Mouse (Mus musculus) heart, embryonic 15.5 days (tissue): ENCODE results near the gene Slc44a4. TPM values are rescaled to one million over a fixed set of nuclear protein-coding genes. Genes with fewer than 3 reads are reported as not detected.

Source experiments
- ATAC-seq: fragments of 200-750 bp; cut with Nextera tagmentation; replicated peaks from 2 replicates; pipeline ENCODE4 v1.8.0; 2017; ENCODE audit warnings: low read depth, moderate TSS enrichment; ENCODE audit not compliant: insufficient number of reproducible peaks, insufficient read depth, low FRiP score
- H3K27ac ChIP-seq: fragments of 300-500 bp; sonication (generic); 2 replicates; pipeline ENCODE4 v1.5.1; 2015; ENCODE audit warnings: mild to moderate bottlenecking, inconsistent platforms
- H3K27me3 ChIP-seq: fragments of 300-500 bp; sonication (generic); 2 replicates; pipeline ENCODE4 v1.6.1; 2015; ENCODE audit warnings: inconsistent platforms
- H3K36me3 ChIP-seq: fragments of 300-500 bp; sonication (generic); 2 replicates; pipeline ENCODE4 v1.6.1; 2015; ENCODE audit warnings: mild to moderate bottlenecking, inconsistent platforms
- H3K4me1 ChIP-seq: fragments of 300-500 bp; sonication (generic); replicated peaks from 2 replicates; pipeline ENCODE4 v1.6.1; 2015; ENCODE audit warnings: inconsistent platforms
- H3K4me2 ChIP-seq: fragments of 300-500 bp; sonication (generic); 2 replicates; pipeline ENCODE4 v1.6.1; 2015; ENCODE audit warnings: inconsistent platforms, mild to moderate bottlenecking, moderate library complexity
- H3K4me3 ChIP-seq: fragments of 300-500 bp; sonication (generic); 2 replicates; pipeline ENCODE4 v1.5.1; 2015; ENCODE audit warnings: mild to moderate bottlenecking, inconsistent platforms
- H3K9ac ChIP-seq: fragments of 300-500 bp; sonication (generic); 2 replicates; pipeline ENCODE4 v1.6.1; 2015; ENCODE audit warnings: mild to moderate bottlenecking, inconsistent platforms
- H3K9me3 ChIP-seq: fragments of 300-500 bp; sonication (generic); replicated peaks from 2 replicates; pipeline ENCODE4 v1.6.1; 2016; ENCODE audit warnings: inconsistent platforms
- WGBS: fragments of 180-500 bp; shearing (Covaris S2); methylation state at CpG from one replicate; pipeline ENCODE4 v1.1.7; 2015; ENCODE audit warnings: mixed read lengths; 5-methylcytosine and 5-hydroxymethylcytosine counted together
- polyA plus RNA-seq: library from polyadenylated mRNA; unstranded; fragments of >200 nt; fragmentation: Nextera tagmentation; extraction: Ambion mirVana; gene quantifications from 2 replicates; pipeline ENCODE4 v1.2.1, GENCODE M21; 2015

Slc44a4 gene
- polyA plus RNA-seq, 1 experiment from 2014 or later = 0.08 TPM

DNA sequence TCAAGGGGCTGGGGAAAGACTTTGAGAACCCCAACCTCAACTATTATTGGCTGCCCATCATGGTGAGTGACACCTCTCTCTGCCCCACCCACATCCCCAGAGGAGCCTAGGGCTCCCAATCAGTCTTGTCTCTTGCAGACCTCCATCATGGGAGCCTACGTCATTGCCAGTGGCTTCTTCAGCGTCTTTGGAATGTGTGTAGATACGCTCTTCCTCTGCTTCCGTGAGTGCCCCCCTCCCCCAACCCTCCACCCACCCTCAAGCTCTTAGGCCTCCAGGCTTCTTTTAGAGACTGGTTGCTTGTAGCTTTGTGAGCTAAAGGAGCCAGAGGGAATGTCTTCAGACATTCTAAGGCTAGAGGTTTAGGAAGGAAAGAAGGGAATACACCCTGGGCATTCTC lies 14.6 kb downstream of the Slc44a4 start:
- no peak overlapping the region for H3K27ac ChIP-seq

DNA sequence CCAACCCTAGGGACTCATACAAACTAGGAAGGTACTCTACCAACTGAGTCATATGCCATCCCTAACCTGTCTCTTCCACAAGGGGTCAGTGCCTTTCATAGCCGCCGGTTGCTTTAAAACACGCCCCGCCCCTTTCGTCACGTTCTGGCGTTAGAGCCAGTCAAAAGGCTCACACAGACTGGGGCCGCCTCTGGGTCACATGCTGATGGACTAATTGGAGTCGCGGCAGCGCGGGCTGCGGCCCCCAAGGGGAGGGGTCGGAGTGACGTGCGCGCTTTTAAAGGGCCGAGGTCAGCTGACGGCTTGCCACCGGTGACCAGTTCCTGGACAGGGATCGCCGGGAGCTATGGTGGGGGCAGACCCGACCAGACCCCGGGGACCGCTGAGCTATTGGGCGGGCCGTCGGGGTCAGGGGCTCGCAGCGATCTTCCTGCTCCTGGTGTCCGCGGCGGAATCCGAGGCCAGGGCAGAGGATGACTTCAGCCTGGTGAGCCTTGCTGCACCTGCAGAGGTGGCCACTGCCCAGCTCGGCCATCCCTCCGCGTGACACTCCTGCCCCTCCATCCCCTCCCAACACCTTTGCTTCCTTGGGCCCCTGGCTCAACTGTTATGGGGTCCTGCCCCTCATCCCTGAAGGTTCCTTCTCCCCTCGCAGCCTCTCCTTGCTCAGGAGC lies 16.9 kb downstream of the Slc44a4 start, which contains the start of gene Neu1:
Gene Neu1 (plus strand): TSS at position 193 of the 674 bp plus-strand sequence.
- no peaks in the 10 kb centered on the region for H3K9me3 ChIP-seq
- peak within 1 kb of the TSS; percentile 69 for H3K9ac ChIP-seq
- peak within 1 kb of the TSS; percentile 31; the same call in 1 of the 2 replicates for H3K27ac ChIP-seq
- H3K36me3 ChIP-seq = peaks cover 8% of the 10 kb centered on the region; the same call in 1 of the 2 replicates
- H3K4me1 ChIP-seq = peaks cover 15% of the 10 kb centered on the region
- peak; percentile 97 for ATAC-seq
- peak within 1 kb of the TSS; percentile 84 for H3K4me3 ChIP-seq
- peak within 1 kb of the TSS; percentile 97 for H3K4me2 ChIP-seq
- no peaks in the 10 kb centered on the region for H3K27me3 ChIP-seq
- WGBS = 1% methylated on average over 38 of the region's 38 CpGs

More for the DNA sequence above, 14.6 kb downstream of the Slc44a4 start:
- no peak for ATAC-seq
- Histone ChIP-seq H3K4me2 (no peak overlapping the region), H3K36me3 (no peaks in the 10 kb centered on the region), H3K4me1 (peaks cover 15% of the 10 kb centered on the region), H3K4me3 (no peak overlapping the region), H3K9me3 (no peaks in the 10 kb centered on the region), H3K9ac (no peak overlapping the region), H3K27me3 (no peaks in the 10 kb centered on the region)
- 36% methylated on average over 4 of the region's 4 CpGs for WGBS

DNA sequence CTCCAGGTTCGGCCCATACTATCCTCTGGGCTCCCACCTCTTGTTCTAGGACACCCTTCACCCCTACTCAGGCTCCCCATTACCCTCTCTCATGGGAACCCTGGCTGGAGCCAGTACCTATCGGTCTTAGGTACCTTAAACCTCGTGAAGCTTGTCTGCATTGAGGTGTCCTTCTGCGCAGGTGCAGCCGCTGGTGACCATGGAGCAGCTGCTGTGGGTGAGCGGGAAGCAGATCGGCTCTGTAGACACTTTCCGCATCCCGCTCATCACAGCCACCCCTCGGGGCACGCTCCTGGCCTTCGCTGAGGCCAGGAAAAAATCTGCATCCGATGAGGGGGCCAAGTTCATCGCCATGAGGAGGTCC lies 17.5 kb downstream of the Slc44a4 start:
- 0 out of 2 replicates have a peak, but pooled peaks have one; percentile 1 for ATAC-seq
- Histone ChIP-seq H3K9me3 (no peaks in the 10 kb centered on the region), H3K27ac (peak overlapping the region; percentile 31; the same call in 1 of the 2 replicates), H3K4me3 (peak overlapping the region; percentile 84), H3K9ac (peak overlapping the region; percentile 69), H3K36me3 (peaks cover 8% of the 10 kb centered on the region; the same call in 1 of the 2 replicates), H3K4me2 (peak overlapping the region; percentile 97), H3K27me3 (no peaks in the 10 kb centered on the region), H3K4me1 (peaks cover 15% of the 10 kb centered on the region)
- WGBS = 8% methylated on average over 14 of the region's 14 CpGs

DNA sequence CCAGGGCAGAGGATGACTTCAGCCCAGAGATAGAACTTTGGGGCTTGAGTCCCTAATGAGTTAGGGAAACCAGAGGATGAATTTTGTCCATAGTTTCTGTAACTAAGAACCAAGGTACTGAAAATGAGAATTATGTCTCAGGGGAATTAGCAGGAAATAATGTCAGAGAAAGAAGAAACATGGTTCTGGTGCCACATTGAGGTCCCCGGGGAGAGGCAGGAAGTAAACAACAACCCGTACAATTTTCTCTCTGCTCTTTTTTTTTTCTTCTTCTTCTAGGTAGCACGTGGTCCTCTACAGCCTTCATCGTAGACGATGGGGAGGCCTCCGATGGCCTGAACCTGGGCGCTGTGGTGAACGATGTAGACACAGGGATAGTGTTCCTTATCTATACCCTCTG lies 18.0 kb downstream of the Slc44a4 start:
- H3K9me3 ChIP-seq = no peaks in the 10 kb centered on the region
- 88% methylated on average over 8 of the region's 8 CpGs for WGBS

DNA sequence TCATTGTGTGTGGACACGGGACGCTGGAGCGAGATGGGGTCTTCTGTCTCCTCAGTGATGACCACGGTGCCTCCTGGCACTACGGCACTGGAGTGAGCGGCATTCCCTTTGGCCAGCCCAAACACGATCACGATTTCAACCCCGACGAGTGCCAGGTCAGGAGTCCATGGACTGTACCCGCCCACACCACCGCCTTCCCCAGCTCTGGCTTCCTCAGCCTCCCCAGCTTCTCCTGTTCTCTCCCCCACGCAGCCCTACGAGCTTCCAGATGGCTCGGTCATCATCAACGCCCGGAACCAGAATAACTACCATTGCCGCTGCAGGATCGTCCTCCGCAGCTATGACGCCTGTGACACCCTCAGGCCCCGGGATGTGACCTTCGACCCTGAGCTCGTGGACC lies 19.8 kb downstream of the Slc44a4 start:
- 70% methylated on average over 24 of the region's 24 CpGs for WGBS
- peak overlapping the region; percentile 34 for H3K4me2 ChIP-seq
- 0 out of 2 replicates have a peak overlapping the region, but pooled peaks have one; percentile 28 for H3K27ac ChIP-seq

More for the DNA sequence above, 18.0 kb downstream of the Slc44a4 start:
- Histone ChIP-seq H3K36me3 (peaks cover 9% of the 10 kb centered on the region; the same call in 1 of the 2 replicates), H3K4me2 (peak overlapping the region; percentile 97), H3K27ac (no peak overlapping the region), H3K9ac (peak overlapping the region; percentile 69), H3K4me1 (peaks cover 15% of the 10 kb centered on the region), H3K4me3 (peak overlapping the region; percentile 84), H3K27me3 (no peaks in the 10 kb centered on the region)
- ATAC-seq = no peak

DNA sequence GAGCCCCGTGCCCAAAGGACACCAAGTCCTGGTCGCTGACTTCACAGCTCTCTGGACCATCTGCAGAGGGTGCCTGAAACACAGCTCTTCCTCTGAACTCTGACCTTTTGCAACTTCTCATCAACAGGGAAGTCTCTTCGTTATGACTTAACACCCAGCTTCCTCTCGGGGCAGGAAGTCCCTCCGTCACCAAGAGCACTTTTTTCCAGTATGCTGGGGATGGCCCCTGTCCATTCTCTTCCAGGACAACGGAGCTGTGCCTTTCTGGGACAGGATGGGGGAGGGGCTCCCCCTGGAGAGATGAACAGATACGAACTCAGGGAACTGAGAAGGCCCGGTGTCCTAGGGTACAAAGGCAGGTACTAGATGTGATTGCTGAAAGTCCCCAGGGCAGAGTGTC lies 20.6 kb downstream of the Slc44a4 start:
- no peak for ATAC-seq
- Histone ChIP-seq H3K27me3 (no peaks in the 10 kb centered on the region), H3K27ac (0 out of 2 replicates have a peak overlapping the region, but pooled peaks have one; percentile 28), H3K4me3 (no peak overlapping the region), H3K36me3 (peaks cover 11% of the 10 kb centered on the region; the same call in 1 of the 2 replicates), H3K4me1 (peaks cover 15% of the 10 kb centered on the region), H3K9me3 (no peaks in the 10 kb centered on the region), H3K9ac (no peak overlapping the region), H3K4me2 (peak overlapping the region; percentile 34; the same call in 1 of the 2 replicates)
- WGBS = 47% methylated on average over 8 of the region's 8 CpGs

More for the DNA sequence above, 19.8 kb downstream of the Slc44a4 start:
- Histone ChIP-seq H3K36me3 (peaks cover 11% of the 10 kb centered on the region; the same call in 1 of the 2 replicates), H3K4me1 (peaks cover 15% of the 10 kb centered on the region), H3K9ac (no peak overlapping the region), H3K9me3 (no peaks in the 10 kb centered on the region), H3K27me3 (no peaks in the 10 kb centered on the region), H3K4me3 (no peak overlapping the region)
- no peak for ATAC-seq

DNA sequence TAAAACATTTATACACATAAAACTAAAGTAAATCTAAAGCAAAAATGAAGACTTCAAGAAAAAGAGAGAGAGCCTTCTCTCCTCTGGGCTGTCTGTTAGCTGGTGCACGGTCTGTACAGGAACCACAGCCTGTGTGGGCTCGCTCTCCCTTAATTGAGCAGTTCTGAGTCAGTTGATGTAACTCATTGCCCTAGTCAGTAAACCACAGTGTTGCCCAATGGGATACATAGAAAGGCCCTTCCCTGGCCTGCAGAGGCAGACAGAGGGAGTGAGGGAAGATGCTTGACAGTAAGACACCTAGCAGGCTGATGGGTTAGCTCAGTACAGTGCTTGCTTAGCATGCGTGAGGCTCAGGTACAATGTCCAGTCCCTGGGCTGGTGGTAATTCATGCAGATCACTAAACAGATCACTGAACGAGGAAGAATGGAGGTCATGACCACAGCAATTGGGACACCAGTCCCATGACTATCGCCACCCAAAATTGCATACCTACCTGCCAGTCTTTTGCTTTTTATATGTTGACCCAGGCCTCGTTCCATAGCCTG lies 23.8 kb downstream of the Slc44a4 start:
- 81% methylated on average over 6 of the region's 6 CpGs for WGBS
- no peak overlapping the region for H3K27ac ChIP-seq
- no peaks in the 10 kb centered on the region for H3K9me3 ChIP-seq

DNA sequence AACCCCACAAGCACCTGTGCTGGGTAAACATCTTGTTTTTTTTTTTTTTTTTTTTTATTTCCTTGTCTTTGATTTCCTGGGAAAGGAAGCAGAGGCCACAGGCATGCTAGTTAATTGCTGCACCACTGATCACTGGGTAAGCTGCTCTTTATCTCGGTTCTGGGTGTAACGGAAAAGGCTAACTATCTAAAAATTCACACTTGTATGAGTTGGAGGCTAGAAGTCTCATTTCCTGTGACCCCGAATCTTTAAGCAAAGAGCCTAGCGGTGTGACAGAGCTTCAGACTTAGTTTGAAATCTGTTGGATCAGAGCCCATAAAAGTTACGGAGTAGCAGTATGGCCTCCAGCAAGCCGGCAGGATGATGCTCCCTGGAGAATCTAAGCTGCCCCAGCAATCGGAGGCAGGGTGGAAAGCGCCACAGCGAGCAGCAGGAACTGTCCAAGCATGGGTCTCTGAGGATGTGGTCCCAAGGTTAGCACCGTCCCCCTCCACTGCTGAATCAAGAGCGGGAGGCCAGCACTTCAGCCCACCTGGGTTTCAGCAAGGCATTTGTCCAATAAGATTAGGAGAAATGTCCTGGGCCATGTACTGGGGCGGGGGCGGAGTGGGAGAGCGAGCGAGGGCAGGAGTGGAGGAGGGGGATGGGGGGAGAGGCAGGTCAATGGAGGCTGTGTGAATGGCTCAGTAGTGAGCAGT lies 27.2 kb downstream of the Slc44a4 start:
- peak overlapping the region; percentile 50 for H3K27ac ChIP-seq
- H3K4me1 ChIP-seq = peaks cover 11% of the 10 kb centered on the region
- H3K4me3 ChIP-seq = peak overlapping the region; percentile 40
- H3K27me3 ChIP-seq = no peaks in the 10 kb centered on the region
- H3K9me3 ChIP-seq = no peaks in the 10 kb centered on the region
- peak overlapping the region; percentile 64 for H3K4me2 ChIP-seq
- H3K9ac ChIP-seq = peak overlapping the region; percentile 25
- peak; percentile 31; the same call in 1 of the 2 replicates for ATAC-seq
- 5% methylated on average over 15 of the region's 15 CpGs for WGBS
- 0 out of 2 replicates have a peak, but pooled peaks cover 2% of the 10 kb centered on the region for H3K36me3 ChIP-seq

More for the DNA sequence above, 23.8 kb downstream of the Slc44a4 start:
- Histone ChIP-seq H3K9ac (no peak overlapping the region), H3K4me3 (no peak overlapping the region), H3K36me3 (peaks cover 11% of the 10 kb centered on the region; the same call in 1 of the 2 replicates), H3K4me1 (peaks cover 7% of the 10 kb centered on the region), H3K27me3 (no peaks in the 10 kb centered on the region), H3K4me2 (no peak overlapping the region)
- no peak for ATAC-seq

DNA sequence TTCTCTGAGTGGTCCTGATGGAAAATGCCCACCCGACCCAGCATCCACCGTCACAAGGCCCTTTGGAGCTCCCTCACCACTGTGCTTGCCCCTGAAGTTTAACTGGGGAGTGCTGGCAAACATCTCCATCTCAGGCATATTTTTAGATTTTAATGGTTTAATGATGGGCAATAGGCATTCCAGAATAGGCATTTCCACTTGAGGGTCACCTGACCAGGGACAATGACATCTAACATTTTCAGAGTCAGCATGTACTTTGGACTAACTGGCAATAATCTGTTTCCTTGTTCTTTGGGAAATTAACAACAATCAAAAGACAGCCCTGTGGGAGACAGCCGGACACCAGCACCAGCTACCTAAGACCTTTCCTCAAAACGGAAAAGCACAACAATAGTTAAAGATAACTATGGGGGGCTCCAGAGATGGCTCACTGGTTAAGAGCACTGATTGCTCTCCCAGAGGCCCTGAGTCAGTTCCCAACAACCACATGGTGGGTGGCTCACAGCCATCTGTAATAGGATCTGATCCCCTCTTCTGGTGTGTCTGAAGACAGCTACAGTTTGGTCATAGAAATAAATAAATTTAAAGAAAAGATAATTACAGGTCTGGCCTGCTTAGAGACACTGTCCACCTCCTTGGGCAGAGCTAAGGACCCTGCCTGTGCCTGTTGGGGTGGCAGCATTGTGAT lies 29.0 kb downstream of the Slc44a4 start:
- no peak overlapping the region for H3K27ac ChIP-seq
- WGBS = 77% methylated on average over 4 of the region's 4 CpGs
- no peak overlapping the region for H3K9ac ChIP-seq
- no peaks in the 10 kb centered on the region for H3K27me3 ChIP-seq
- H3K4me2 ChIP-seq = no peak overlapping the region
- ATAC-seq = no peak
- peaks cover 11% of the 10 kb centered on the region for H3K4me1 ChIP-seq
- H3K36me3 ChIP-seq = no peaks in the 10 kb centered on the region
- H3K9me3 ChIP-seq = no peaks in the 10 kb centered on the region
- no peak overlapping the region for H3K4me3 ChIP-seq

DNA sequence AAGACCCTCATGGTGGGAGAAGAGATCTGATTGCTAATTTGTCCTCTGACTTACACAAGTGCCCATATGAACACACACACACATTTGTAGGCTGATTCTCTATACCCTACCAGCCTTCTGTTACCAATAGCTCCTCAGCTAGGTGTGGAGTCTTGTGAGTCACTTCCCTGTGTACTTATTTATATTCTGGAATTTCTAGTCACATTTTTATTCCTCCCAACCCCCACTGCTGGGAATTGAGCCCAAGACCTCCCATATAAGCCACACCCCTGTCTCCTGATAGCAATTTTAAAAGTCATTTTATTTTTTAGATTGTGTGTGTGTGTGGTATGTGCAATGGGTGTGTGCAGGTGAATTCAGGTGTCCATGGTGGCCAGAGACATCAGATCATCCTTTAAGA lies 30.1 kb downstream of the Slc44a4 start:
- Histone ChIP-seq H3K4me2 (no peak overlapping the region), H3K4me3 (no peak overlapping the region), H3K27ac (no peak overlapping the region), H3K27me3 (no peaks in the 10 kb centered on the region), H3K9me3 (no peaks in the 10 kb centered on the region), H3K9ac (no peak overlapping the region; the same call in 1 of the 2 replicates), H3K36me3 (0 out of 2 replicates have a peak, but pooled peaks cover under 1% of the 10 kb centered on the region), H3K4me1 (peaks cover 11% of the 10 kb centered on the region)
- ATAC-seq = no peak
